Mouse (Mus musculus) liver, adult 2 months (tissue): ENCODE measurements around the gene Sdr39u1. TPM values are rescaled to one million over a fixed set of nuclear protein-coding genes. Genes with fewer than 3 reads are reported as not detected.

ENCODE experiments used
- DNase-seq: peaks from one replicate; pipeline ENCODE4 v3.0.0-alpha.2; 2011; ENCODE audit warnings: low read depth, low spot score; ENCODE audit errors: extremely low read depth
- H3K27ac ChIP-seq: fragments of 200-500 bp; replicated peaks from 2 replicates; pipeline ENCODE4 v1.5.1; 2012; ENCODE audit warnings: low read depth, mild to moderate bottlenecking, control low read depth, inconsistent platforms, low read length; ENCODE audit not compliant: insufficient read depth
- H3K27me3 ChIP-seq: fragments of 200-500 bp; 2 replicates; pipeline ENCODE4 v1.6.1; 2012; ENCODE audit warnings: mild to moderate bottlenecking, moderate library complexity, low read length, inconsistent platforms; ENCODE audit not compliant: control insufficient read depth, insufficient read depth
- H3K36me3 ChIP-seq: fragments of 200-500 bp; 2 replicates; pipeline ENCODE4 v1.6.1; 2012; ENCODE audit warnings: low read length, inconsistent platforms; ENCODE audit not compliant: control insufficient read depth, insufficient read depth
- H3K4me1 ChIP-seq: fragments of 200-500 bp; 2 replicates; pipeline ENCODE4 v1.6.1; 2011; ENCODE audit warnings: low read length; ENCODE audit not compliant: control insufficient read depth, insufficient read depth
- H3K4me3 ChIP-seq: fragments of 200-500 bp; 2 replicates; pipeline ENCODE4 v1.5.1; 2011; ENCODE audit warnings: low read depth, mild to moderate bottlenecking, control low read depth, low read length, moderate library complexity; ENCODE audit not compliant: insufficient read depth
- H3K79me2 ChIP-seq: fragments of 200-500 bp; 2 replicates; pipeline ENCODE4 v1.6.1; 2012; ENCODE audit warnings: inconsistent platforms, mild to moderate bottlenecking, low read length, moderate library complexity; ENCODE audit not compliant: control insufficient read depth, insufficient read depth
- H3K9ac ChIP-seq: fragments of 200-500 bp; 2 replicates; pipeline ENCODE4 v1.6.1; 2012; ENCODE audit warnings: low read depth, mild to moderate bottlenecking, control low read depth, inconsistent platforms, low read length
- CTCF ChIP-seq: fragments of 200-500 bp; IDR thresholded peaks from 2 replicates; pipeline ENCODE4 v1.5.1; 2011; ENCODE audit warnings: low read depth, low read length, control low read depth
- POLR2A ChIP-seq: fragments of 200-500 bp; IDR thresholded peaks from 2 replicates; pipeline ENCODE4 v1.6.1; 2011; ENCODE audit warnings: low read length, control low read depth; ENCODE audit not compliant: insufficient read depth; ENCODE audit errors: extremely low read depth
- WGBS: fragments of 180-500 bp; shearing (Covaris S2); methylation state at CpG from one replicate; pipeline ENCODE4 v1.1.7; 2018; 5-methylcytosine and 5-hydroxymethylcytosine counted together
- polyA plus RNA-seq: library from polyadenylated mRNA; depleted of rRNA; stranded (reverse); fragments of >200 nt; gene quantifications from 2 replicates; pipeline ENCODE4 v1.2.3, GENCODE M21; 2012; rRNA removed
- total RNA-seq: library from RNA; depleted of rRNA; stranded (reverse); fragments of >200 nt; gene quantifications from 2 replicates; pipeline ENCODE4 v1.2.3, GENCODE M21; 2014; rRNA removed

Gene Sdr39u1
- total RNA-seq (7.0 and 10.4 TPM in 2 replicates), polyA plus RNA-seq (13.4 and 16.1 TPM in 2 replicates)

GRCm38 (mm10) chr14:55899701-55900413, at the start of gene Sdr39u1:
Gene Sdr39u1, minus strand, starts transcription at chr14:55900293.
- Histone ChIP-seq H3K4me1 (peaks cover 8% of the 10 kb centered on the region; the same call in 1 of the 2 replicates), H3K27me3 (no peaks in the 10 kb centered on the region), H3K79me2 (no peaks in the 10 kb centered on the region), H3K27ac (peak within 1 kb of the TSS; percentile 27), H3K4me3 (peak within 1 kb of the TSS; percentile 57), H3K9ac (peak within 1 kb of the TSS; percentile 74), H3K36me3 (peaks cover 17% of the 10 kb centered on the region)
- DNase-seq = peak; percentile 65
- TF ChIP-seq POLR2A (peak; percentile 61; the same call in 1 of the 2 replicates), CTCF (no peak)
- WGBS = under 1% methylated on average over 39 of the region's 39 CpGs

GRCm38 (mm10) chr14:55946269-55946969, 46.3 kb upstream of the Sdr39u1 start:
- no peak for DNase-seq
- 65% methylated on average over 2 of the region's 2 CpGs for WGBS
- H3K36me3 ChIP-seq = no peaks in the 10 kb centered on the region
- H3K27ac ChIP-seq = no peak overlapping the region
- no peaks in the 10 kb centered on the region; the same call in 1 of the 2 replicates for H3K4me1 ChIP-seq
- no peaks in the 10 kb centered on the region for H3K27me3 ChIP-seq
- no peak overlapping the region for H3K4me3 ChIP-seq
- no peak overlapping the region for H3K9ac ChIP-seq
- TF ChIP-seq POLR2A (no peak), CTCF (no peak)
- no peaks in the 10 kb centered on the region for H3K79me2 ChIP-seq

- Histone ChIP-seq H3K4me3 (no peak within 1 kb of the TSS), H3K36me3 (no peaks in the 10 kb centered on the region), H3K4me1 (no peaks in the 10 kb centered on the region; the same call in 1 of the 2 replicates), H3K27ac (no peak within 1 kb of the TSS), H3K27me3 (no peaks in the 10 kb centered on the region), H3K79me2 (no peaks in the 10 kb centered on the region), H3K9ac (no peak within 1 kb of the TSS)
- TF ChIP-seq CTCF (no peak), POLR2A (no peak)
- 76% methylated on average over 4 of the region's 4 CpGs for WGBS
- DNase-seq = no peak
Measured at GRCm38 (mm10) chr14:55944575-55944974, 44.5 kb upstream of the Sdr39u1 start, which contains the start of gene Cma1. Gene Cma1, minus strand, starts transcription at chr14:55944675.

- Histone ChIP-seq H3K79me2 (no peaks in the 10 kb centered on the region), H3K36me3 (no peaks in the 10 kb centered on the region), H3K9ac (no peak overlapping the region), H3K4me3 (no peak overlapping the region), H3K27ac (no peak overlapping the region), H3K4me1 (no peaks in the 10 kb centered on the region; the same call in 1 of the 2 replicates), H3K27me3 (no peaks in the 10 kb centered on the region)
- no peak for DNase-seq
- 75% methylated on average over 11 of the region's 11 CpGs for WGBS
- no peak for TF ChIP-seq CTCF
Measured at GRCm38 (mm10) chr14:55943601-55944000, 43.5 kb upstream of the Sdr39u1 start.

- Histone ChIP-seq H3K79me2 (no peaks in the 10 kb centered on the region), H3K27ac (no peak overlapping the region), H3K36me3 (no peaks in the 10 kb centered on the region), H3K27me3 (no peaks in the 10 kb centered on the region), H3K9ac (no peak overlapping the region), H3K4me3 (no peak overlapping the region), H3K4me1 (no peaks in the 10 kb centered on the region)
- WGBS = 31% methylated on average over 7 of the region's 7 CpGs
- TF ChIP-seq POLR2A (no peak), CTCF (no peak)
- DNase-seq = peak; percentile 17
Measured at GRCm38 (mm10) chr14:55940070-55940800, 40.1 kb upstream of the Sdr39u1 start.
